Mouse (Mus musculus): Measurements from ENCODE around the gene BC024978. TPM values are rescaled to one million over a fixed set of nuclear protein-coding genes. Genes with fewer than 3 reads are reported as not detected.
A peak's percentile ranks its signal among the peaks of the same experiment; 100 is the strongest.
"Not testable (repeated sequence)": the region's sequence is repeated elsewhere in the genome, so short reads cannot be mapped to it uniquely, and the experiment has no call there.

Gene BC024978
- polyA plus RNA-seq, 1 experiment: 3.2 TPM

DNA sequence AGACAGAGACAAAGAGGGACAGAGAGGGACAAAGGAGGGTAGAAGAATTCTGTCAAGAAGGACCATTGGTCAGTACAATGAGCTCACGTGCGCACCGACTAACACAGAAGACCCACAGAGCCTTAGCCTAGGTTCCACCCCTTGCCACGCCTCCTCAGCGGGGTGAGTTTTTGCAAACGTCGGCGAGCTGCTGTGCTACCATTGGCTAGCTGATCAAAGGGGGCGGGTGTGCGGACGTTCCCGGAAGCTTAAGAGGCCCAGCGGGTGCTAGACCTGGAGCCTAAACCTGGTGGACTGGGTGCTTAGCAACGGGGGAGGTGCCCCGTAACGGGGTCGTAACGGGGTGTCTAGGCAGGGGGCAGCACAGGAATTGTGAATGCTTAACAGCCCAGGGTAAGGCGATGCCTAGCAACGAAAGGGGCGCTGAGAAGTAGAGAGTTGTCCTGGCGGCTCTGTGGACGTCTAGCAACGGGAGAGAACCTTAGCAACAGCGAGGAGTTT lies 37.2 kb downstream of the BC024978 start, which contains the start of gene Coq8b:
TSS of gene Coq8b (plus strand) at position 243 of the 501 bp plus-strand sequence.
- TF ChIP-seq MAX (IDR thresholded peaks at IDR 0.05): no peak
- TF ChIP-seq MYOG (IDR thresholded peaks at IDR 0.05; ENCODE audit: control insufficient read depth, extremely low read depth, insufficient read length): no peak
- TF ChIP-seq USF1 (IDR thresholded peaks at IDR 0.05; ENCODE audit: low read depth): peak; percentile 61
- no peaks in the 10 kb centered on the region for H3K79me3 ChIP-seq (ENCODE audit: low read depth)
- peak within 1 kb of the TSS; percentile 46 for H3ac ChIP-seq (ENCODE audit: control insufficient read depth, insufficient read length, low read depth)
- peaks cover 2% of the 10 kb centered on the region for H3K79me2 ChIP-seq (ENCODE audit: control insufficient read depth, insufficient read depth)
- H3K27me3 ChIP-seq (ENCODE audit: control insufficient read depth, insufficient read depth, insufficient read length): no peaks in the 10 kb centered on the region
- H3K4me3 ChIP-seq (ENCODE audit: insufficient read depth, poor library complexity, severe bottlenecking): peak within 1 kb of the TSS; percentile 37
- no peaks in the 10 kb centered on the region for H3K36me3 ChIP-seq (ENCODE audit: control insufficient read depth, insufficient read depth)

DNA sequence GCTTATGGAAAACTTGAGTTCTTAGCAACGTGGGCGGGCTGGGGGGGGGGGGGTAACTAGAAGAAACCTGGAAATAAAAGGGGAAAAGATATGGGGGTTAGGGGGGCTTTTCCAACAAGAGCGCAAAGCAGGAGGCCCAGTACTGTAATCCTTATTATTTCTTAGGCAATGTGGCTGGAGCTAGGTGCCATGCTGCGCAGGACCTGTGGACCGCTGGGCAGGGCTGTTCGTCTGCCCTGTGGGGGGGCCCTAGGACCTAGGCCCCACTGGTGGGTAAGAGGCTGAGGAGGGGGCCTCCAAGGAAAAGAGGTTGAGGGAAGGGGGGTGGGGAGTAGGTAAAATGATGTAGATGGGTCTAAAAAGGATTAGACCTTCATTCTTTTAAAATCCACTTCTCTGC lies 37.7 kb downstream of the BC024978 start:
- Histone ChIP-seq H3K4me3 (ENCODE audit: insufficient read depth, poor library complexity, severe bottlenecking) (peak overlapping the region; percentile 37), H3K79me2 (ENCODE audit: control insufficient read depth, insufficient read depth) (no peaks in the 10 kb centered on the region), H3ac (ENCODE audit: control insufficient read depth, insufficient read length, low read depth) (peak overlapping the region; percentile 13), H3K36me3 (ENCODE audit: control insufficient read depth, insufficient read depth) (no peaks in the 10 kb centered on the region), H3K79me3 (ENCODE audit: low read depth) (no peaks in the 10 kb centered on the region), H3K27me3 (ENCODE audit: control insufficient read depth, insufficient read depth, insufficient read length) (no peaks in the 10 kb centered on the region)
- TF ChIP-seq MYOG (IDR thresholded peaks at IDR 0.05; ENCODE audit: control insufficient read depth, extremely low read depth, insufficient read length) (no peak), USF1 (IDR thresholded peaks at IDR 0.05; ENCODE audit: low read depth) (no peak), CEBPB (IDR thresholded peaks at IDR 0.05; ENCODE audit: low read depth) (no peak), MAX (IDR thresholded peaks at IDR 0.05) (no peak)

DNA sequence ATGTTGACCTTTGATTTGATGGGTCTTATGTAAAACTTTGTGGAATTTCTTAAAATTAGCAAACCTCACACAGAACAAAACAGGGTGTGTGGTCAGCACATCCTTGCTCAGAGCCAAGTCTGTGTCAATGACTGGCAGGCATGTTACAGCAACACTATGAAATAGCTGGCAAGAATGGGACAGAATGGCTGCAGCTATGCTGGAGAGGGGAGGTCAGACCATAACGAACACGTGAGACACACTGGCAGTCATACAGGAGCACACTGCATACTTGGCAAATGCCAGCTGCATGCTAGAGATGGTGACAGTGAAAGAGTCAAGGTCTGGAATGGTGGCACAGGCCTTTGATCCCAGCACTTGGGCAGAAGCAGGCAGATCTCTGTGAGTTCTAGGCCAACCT lies 40.1 kb downstream of the BC024978 start:
- Histone ChIP-seq H3ac (ENCODE audit: control insufficient read depth, insufficient read length, low read depth) (no peak overlapping the region), H3K79me2 (ENCODE audit: control insufficient read depth, insufficient read depth) (no peaks in the 10 kb centered on the region), H3K4me3 (ENCODE audit: insufficient read depth, poor library complexity, severe bottlenecking) (no peak overlapping the region), H3K79me3 (ENCODE audit: low read depth) (no peaks in the 10 kb centered on the region), H3K27me3 (ENCODE audit: control insufficient read depth, insufficient read depth, insufficient read length) (no peaks in the 10 kb centered on the region), H3K36me3 (ENCODE audit: control insufficient read depth, insufficient read depth) (no peaks in the 10 kb centered on the region)
- TF ChIP-seq MAX (IDR thresholded peaks at IDR 0.05) (no peak), CTCF (IDR thresholded peaks at IDR 0.05; ENCODE audit: control insufficient read depth, insufficient read depth, insufficient read length) (no peak), MYOG (IDR thresholded peaks at IDR 0.05; ENCODE audit: control insufficient read depth, extremely low read depth, insufficient read length) (no peak), FOSL1 (IDR thresholded peaks at IDR 0.05; ENCODE audit: insufficient read depth, low read length, poor library complexity, severe bottlenecking) (no peak), USF1 (IDR thresholded peaks at IDR 0.05; ENCODE audit: low read depth) (no peak), CEBPB (IDR thresholded peaks at IDR 0.05; ENCODE audit: low read depth) (no peak), MYOD1 (IDR thresholded peaks at IDR 0.05; ENCODE audit: control insufficient read depth, insufficient read length, low read depth) (no peak)

DNA sequence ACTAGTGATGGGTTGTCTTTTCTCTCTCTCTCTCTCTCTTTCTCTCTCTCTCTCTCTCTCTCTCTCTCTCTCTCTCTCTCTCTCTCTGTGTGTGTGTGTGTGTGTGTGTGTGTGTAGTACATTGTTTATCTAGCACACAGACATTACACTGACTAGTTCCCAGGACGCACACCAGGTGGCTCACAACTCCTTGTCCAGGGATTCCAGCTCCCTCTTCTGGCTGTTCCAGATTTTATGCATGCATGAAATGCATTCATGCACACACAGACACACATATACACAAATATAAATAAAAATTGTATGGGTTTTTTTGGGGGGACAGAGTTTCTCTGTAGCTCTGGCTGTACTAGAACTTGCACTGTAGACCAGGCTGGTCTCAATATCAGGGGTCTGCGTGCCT lies 41.9 kb downstream of the BC024978 start:
- H3ac ChIP-seq (ENCODE audit: control insufficient read depth, insufficient read length, low read depth): no peak overlapping the region
- TF ChIP-seq FOSL1 (IDR thresholded peaks at IDR 0.05; ENCODE audit: insufficient read depth, low read length, poor library complexity, severe bottlenecking): no peak
- no peak for TF ChIP-seq MYOD1 (IDR thresholded peaks at IDR 0.05; ENCODE audit: control insufficient read depth, insufficient read length, low read depth)
- TF ChIP-seq CTCF (IDR thresholded peaks at IDR 0.05; ENCODE audit: control insufficient read depth, insufficient read depth, insufficient read length): no peak
- no peak overlapping the region for H3K4me3 ChIP-seq (ENCODE audit: insufficient read depth, poor library complexity, severe bottlenecking)
- H3K79me3 ChIP-seq (ENCODE audit: low read depth): no peaks in the 10 kb centered on the region
- H3K27me3 ChIP-seq (ENCODE audit: control insufficient read depth, insufficient read depth, insufficient read length): no peaks in the 10 kb centered on the region
- no peaks in the 10 kb centered on the region for H3K79me2 ChIP-seq (ENCODE audit: control insufficient read depth, insufficient read depth)
- no peaks in the 10 kb centered on the region for H3K36me3 ChIP-seq (ENCODE audit: control insufficient read depth, insufficient read depth)

DNA sequence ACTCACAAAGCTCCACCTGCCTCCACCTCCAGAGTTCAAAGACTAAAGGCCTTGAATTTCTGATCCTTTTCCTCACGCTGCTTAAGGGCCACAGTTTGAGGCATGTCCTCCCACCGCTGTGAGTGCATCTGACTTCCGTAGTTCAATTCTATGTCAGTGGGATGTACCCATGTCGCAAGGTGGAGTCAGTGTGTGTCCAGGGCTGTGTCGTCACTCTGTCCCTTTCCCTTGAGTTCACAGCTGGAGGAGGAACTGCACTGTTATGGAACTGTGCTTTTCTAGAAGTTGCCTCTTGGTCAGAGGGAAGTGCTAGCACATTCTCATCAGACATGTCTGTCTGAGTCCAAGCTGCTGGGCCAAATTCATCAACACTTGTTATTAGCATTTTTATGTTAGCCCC lies 43.0 kb downstream of the BC024978 start:
- Histone ChIP-seq H3K4me3 (ENCODE audit: insufficient read depth, poor library complexity, severe bottlenecking) (no peak overlapping the region), H3K27me3 (ENCODE audit: control insufficient read depth, insufficient read depth, insufficient read length) (no peaks in the 10 kb centered on the region), H3ac (ENCODE audit: control insufficient read depth, insufficient read length, low read depth) (no peak overlapping the region), H3K79me2 (ENCODE audit: control insufficient read depth, insufficient read depth) (no peaks in the 10 kb centered on the region), H3K79me3 (ENCODE audit: low read depth) (no peaks in the 10 kb centered on the region), H3K36me3 (ENCODE audit: control insufficient read depth, insufficient read depth) (no peaks in the 10 kb centered on the region)
- TF ChIP-seq CEBPB (IDR thresholded peaks at IDR 0.05; ENCODE audit: low read depth) (no peak), MYOD1 (IDR thresholded peaks at IDR 0.05; ENCODE audit: control insufficient read depth, insufficient read length, low read depth) (no peak), USF1 (IDR thresholded peaks at IDR 0.05; ENCODE audit: low read depth) (no peak), MYOG (IDR thresholded peaks at IDR 0.05; ENCODE audit: control insufficient read depth, extremely low read depth, insufficient read length) (no peak), FOSL1 (IDR thresholded peaks at IDR 0.05; ENCODE audit: insufficient read depth, low read length, poor library complexity, severe bottlenecking) (no peak), MAX (IDR thresholded peaks at IDR 0.05) (no peak), CTCF (IDR thresholded peaks at IDR 0.05; ENCODE audit: control insufficient read depth, insufficient read depth, insufficient read length) (no peak)

DNA sequence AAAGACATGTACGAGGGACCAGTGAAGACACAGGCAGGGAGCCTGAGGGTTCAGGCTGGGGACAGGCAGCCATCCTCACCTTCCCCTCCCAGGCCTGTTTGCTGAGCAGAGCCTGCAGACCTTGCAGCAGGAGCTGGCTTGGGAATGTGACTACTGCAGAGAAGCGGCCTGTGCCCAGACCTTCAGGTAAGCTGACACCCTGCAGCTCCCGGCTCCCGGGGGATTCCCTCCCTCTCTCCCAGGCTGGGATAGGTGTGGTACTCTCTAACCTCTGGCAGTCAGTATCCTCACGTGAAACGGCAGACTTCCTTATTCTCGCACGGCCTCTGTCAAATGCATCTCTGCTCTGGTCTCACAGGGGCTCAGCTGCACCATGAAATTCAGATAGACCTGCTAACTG lies 47.6 kb downstream of the BC024978 start:
- Histone ChIP-seq H3ac (ENCODE audit: control insufficient read depth, insufficient read length, low read depth) (no peak overlapping the region), H3K79me3 (ENCODE audit: low read depth) (no peaks in the 10 kb centered on the region), H3K4me3 (ENCODE audit: insufficient read depth, poor library complexity, severe bottlenecking) (no peak overlapping the region), H3K79me2 (ENCODE audit: control insufficient read depth, insufficient read depth) (no peaks in the 10 kb centered on the region), H3K36me3 (ENCODE audit: control insufficient read depth, insufficient read depth) (no peaks in the 10 kb centered on the region), H3K27me3 (ENCODE audit: control insufficient read depth, insufficient read depth, insufficient read length) (no peaks in the 10 kb centered on the region)
- no peak for TF ChIP-seq CTCF (IDR thresholded peaks at IDR 0.05; ENCODE audit: control insufficient read depth, insufficient read depth, insufficient read length)
- no peak for TF ChIP-seq FOSL1 (IDR thresholded peaks at IDR 0.05; ENCODE audit: insufficient read depth, low read length, poor library complexity, severe bottlenecking)
- no peak for TF ChIP-seq MYOG (IDR thresholded peaks at IDR 0.05; ENCODE audit: control insufficient read depth, extremely low read depth, insufficient read length)
- no peak for TF ChIP-seq USF1 (IDR thresholded peaks at IDR 0.05; ENCODE audit: low read depth)
- TF ChIP-seq MAX (IDR thresholded peaks at IDR 0.05): no peak
- TF ChIP-seq MYOD1 (IDR thresholded peaks at IDR 0.05; ENCODE audit: control insufficient read depth, insufficient read length, low read depth): no peak
- no peak for TF ChIP-seq CEBPB (IDR thresholded peaks at IDR 0.05; ENCODE audit: low read depth)

DNA sequence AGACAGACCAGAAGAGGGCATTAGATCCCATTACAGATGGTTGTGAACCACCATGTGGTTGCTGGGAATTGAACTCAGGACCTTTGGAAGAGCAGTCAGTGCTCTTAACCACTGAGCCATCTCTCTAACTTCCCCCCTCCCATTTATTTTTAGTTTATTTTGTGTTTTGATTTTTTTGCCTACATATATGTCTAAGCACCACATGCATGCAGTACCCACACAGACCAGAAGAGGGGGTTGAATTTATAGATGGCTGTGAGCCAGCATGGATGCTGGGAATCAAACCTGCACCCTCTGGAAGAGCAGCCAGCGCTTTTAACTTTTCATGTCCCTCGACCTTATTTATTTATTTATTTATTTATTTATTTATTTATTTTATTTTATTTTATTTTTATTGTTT lies 48.5 kb downstream of the BC024978 start:
- H3K36me3 ChIP-seq (ENCODE audit: control insufficient read depth, insufficient read depth); H3K27me3 ChIP-seq (ENCODE audit: control insufficient read depth, insufficient read depth, insufficient read length); H3K79me2 ChIP-seq (ENCODE audit: control insufficient read depth, insufficient read depth); H3K4me3 ChIP-seq (ENCODE audit: insufficient read depth, poor library complexity, severe bottlenecking); H3ac ChIP-seq (ENCODE audit: control insufficient read depth, insufficient read length, low read depth); H3K79me3 ChIP-seq (ENCODE audit: low read depth): not testable (repeated sequence)
